Mouse (Mus musculus): ENCODE results near the gene Gm42372.

- TF ChIP-seq NRF1 (IDR thresholded peaks at IDR 0.05; ENCODE audit: low read depth, low read length) (no peak), CTCF (conservative IDR thresholded peaks at IDR 0.05 in 1 of 2, IDR thresholded peaks at IDR 0.05 in 1 of 2; ENCODE audit: low read depth in 2 of 2, low read length in 2 of 2) (no peak), ZNF384 (IDR thresholded peaks at IDR 0.05; ENCODE audit: low read depth, low read length) (no peak), SIN3A (IDR thresholded peaks at IDR 0.05; ENCODE audit: low read length) (peak; percentile 65), POLR2A (IDR thresholded peaks at IDR 0.05; ENCODE audit: low read depth, low read length) (no peak), EP300 (IDR thresholded peaks at IDR 0.05; ENCODE audit: low read length) (no peak), NELFE (IDR thresholded peaks at IDR 0.05; ENCODE audit: low read depth, low read length) (no peak), ETS1 (conservative IDR thresholded peaks at IDR 0.05; ENCODE audit: low read depth, low read length) (no peak), CHD1 (IDR thresholded peaks at IDR 0.05; ENCODE audit: low read depth, low read length) (no peak), MEF2A (IDR thresholded peaks at IDR 0.05; ENCODE audit: borderline replicate concordance, low read depth, low read length) (no peak), PAX5 (IDR thresholded peaks at IDR 0.05; ENCODE audit: low read length) (no peak)
These were observed 43.2 kb downstream of the Gm42372 start for GRCm38 (mm10) chr7:17025896-17026622.
